Mouse (Mus musculus): ENCODE results near the gene AU022252. TPM values are rescaled to one million over a fixed set of nuclear protein-coding genes. Genes with fewer than 3 reads are reported as not detected.

Gene AU022252
- total RNA-seq, 2 experiments from 2014 or later, result 6.2 to 17.1 TPM

- no peak for ATAC-seq (replicated peaks; ENCODE audit: low FRiP score, low TSS enrichment, poor library complexity, severe bottlenecking)
These were observed 13.4 kb upstream of the AU022252 start for GRCm38 (mm10) chr4:119245961-119246360.

GRCm38 (mm10) chr4:119245556-119245955 is 13.0 kb upstream of the AU022252 start:
- ATAC-seq (replicated peaks; ENCODE audit: low FRiP score, low TSS enrichment, poor library complexity, severe bottlenecking), result no peak

GRCm38 (mm10) chr4:119244468-119245240 is 12.1 kb upstream of the AU022252 start:
- no peak for ATAC-seq (replicated peaks; ENCODE audit: low FRiP score, low TSS enrichment, poor library complexity, severe bottlenecking)

- no peak for ATAC-seq (replicated peaks; ENCODE audit: low FRiP score, low TSS enrichment, poor library complexity, severe bottlenecking)
These were observed 10.1 kb upstream of the AU022252 start for GRCm38 (mm10) chr4:119242571-119242970.

GRCm38 (mm10) chr4:119241664-119242063 is 9.2 kb upstream of the AU022252 start:
- ATAC-seq (replicated peaks; ENCODE audit: low FRiP score, low TSS enrichment, poor library complexity, severe bottlenecking), result peak; percentile 62

- ATAC-seq (replicated peaks; ENCODE audit: low FRiP score, low TSS enrichment, poor library complexity, severe bottlenecking), result peak; percentile 78
These were observed 6.7 kb upstream of the AU022252 start for GRCm38 (mm10) chr4:119239181-119239682.

GRCm38 (mm10) chr4:119238661-119239060 is 6.1 kb upstream of the AU022252 start:
- no peak for ATAC-seq (replicated peaks; ENCODE audit: low FRiP score, low TSS enrichment, poor library complexity, severe bottlenecking)

GRCm38 (mm10) chr4:119234348-119234747 is 1.8 kb upstream of the AU022252 start:
- ATAC-seq (replicated peaks; ENCODE audit: low FRiP score, low TSS enrichment, poor library complexity, severe bottlenecking), result no peak

- ATAC-seq (replicated peaks; ENCODE audit: low FRiP score, low TSS enrichment, poor library complexity, severe bottlenecking), result peak; percentile 12
These were observed 867 bp upstream of the AU022252 start for GRCm38 (mm10) chr4:119233256-119233901.

- ATAC-seq (replicated peaks; ENCODE audit: low FRiP score, low TSS enrichment, poor library complexity, severe bottlenecking), result no peak
These were observed 5.8 kb downstream of the AU022252 start for GRCm38 (mm10) chr4:119226751-119227150.

- ATAC-seq (replicated peaks; ENCODE audit: low FRiP score, low TSS enrichment, poor library complexity, severe bottlenecking), result no peak
These were observed 6.8 kb downstream of the AU022252 start for GRCm38 (mm10) chr4:119225719-119226118.

GRCm38 (mm10) chr4:119224534-119224933 is 8.0 kb downstream of the AU022252 start:
- no peak for ATAC-seq (replicated peaks; ENCODE audit: low FRiP score, low TSS enrichment, poor library complexity, severe bottlenecking)

- peak; percentile 87 for ATAC-seq (replicated peaks; ENCODE audit: low FRiP score, low TSS enrichment, poor library complexity, severe bottlenecking)
These were observed 8.8 kb downstream of the AU022252 start for GRCm38 (mm10) chr4:119223696-119224095.

GRCm38 (mm10) chr4:119218169-119218568 is 14.3 kb downstream of the AU022252 start, which contains the start of gene Tmem269:
Gene Tmem269 (minus strand): TSS chr4:119218217.
- ATAC-seq (replicated peaks; ENCODE audit: low FRiP score, low TSS enrichment, poor library complexity, severe bottlenecking), result 0 out of 2 replicates have a peak, but pooled peaks have one; percentile 51

- no peak for ATAC-seq (replicated peaks; ENCODE audit: low FRiP score, low TSS enrichment, poor library complexity, severe bottlenecking)
These were observed 15.8 kb downstream of the AU022252 start for GRCm38 (mm10) chr4:119216667-119217066.

GRCm38 (mm10) chr4:119204672-119205071 is 27.8 kb downstream of the AU022252 start:
- ATAC-seq (replicated peaks; ENCODE audit: low FRiP score, low TSS enrichment, poor library complexity, severe bottlenecking), result peak; percentile 87

- ATAC-seq (replicated peaks; ENCODE audit: low FRiP score, low TSS enrichment, poor library complexity, severe bottlenecking), result 0 out of 2 replicates have a peak, but pooled peaks have one; percentile 27
These were observed 34.4 kb downstream of the AU022252 start for GRCm38 (mm10) chr4:119198105-119198504.

- ATAC-seq (replicated peaks; ENCODE audit: low FRiP score, low TSS enrichment, poor library complexity, severe bottlenecking), result no peak
These were observed 36.8 kb downstream of the AU022252 start for GRCm38 (mm10) chr4:119195582-119196320.

- ATAC-seq (replicated peaks; ENCODE audit: low FRiP score, low TSS enrichment, poor library complexity, severe bottlenecking), result peak; percentile 48
These were observed 37.5 kb downstream of the AU022252 start, which contains the start of gene Svbp for GRCm38 (mm10) chr4:119194909-119195581. Gene Svbp (plus strand): TSS chr4:119195306.
